Mouse (Mus musculus): Measurements from ENCODE around the gene Camta1.

Gene Camta1

GRCm38 (mm10) chr4:151240465-151240864 is 621.2 kb downstream of the Camta1 start:
- no peak for DNase-seq

- peak; percentile 31 for DNase-seq
Measured at GRCm38 (mm10) chr4:151238970-151239684, 622.5 kb downstream of the Camta1 start.

- DNase-seq, result no peak
Measured at GRCm38 (mm10) chr4:151237501-151237900, 624.2 kb downstream of the Camta1 start.

- DNase-seq, result peak; percentile 55
Measured at GRCm38 (mm10) chr4:151234981-151235380, 626.7 kb downstream of the Camta1 start.

GRCm38 (mm10) chr4:151232028-151232427 is 629.6 kb downstream of the Camta1 start:
- DNase-seq, result no peak

GRCm38 (mm10) chr4:151229073-151229472 is 632.6 kb downstream of the Camta1 start:
- DNase-seq, result no peak

- DNase-seq, result no peak
Measured at GRCm38 (mm10) chr4:151226496-151226895, 635.2 kb downstream of the Camta1 start.

GRCm38 (mm10) chr4:151224017-151224416 is 637.7 kb downstream of the Camta1 start:
- peak; percentile 85 for DNase-seq

GRCm38 (mm10) chr4:151223263-151223996 is 638.2 kb downstream of the Camta1 start:
- DNase-seq, result peak; percentile 48

GRCm38 (mm10) chr4:151222635-151223034 is 639.0 kb downstream of the Camta1 start:
- no peak for DNase-seq

GRCm38 (mm10) chr4:151216553-151217292 is 645.0 kb downstream of the Camta1 start:
- DNase-seq, result no peak

- no peak for DNase-seq
Measured at GRCm38 (mm10) chr4:151215866-151216265, 645.8 kb downstream of the Camta1 start.

GRCm38 (mm10) chr4:151215179-151215578 is 646.5 kb downstream of the Camta1 start:
- DNase-seq, result no peak

GRCm38 (mm10) chr4:151213475-151213874 is 648.2 kb downstream of the Camta1 start:
- no peak for DNase-seq

GRCm38 (mm10) chr4:151211992-151212391 is 649.7 kb downstream of the Camta1 start:
- DNase-seq, result no peak

GRCm38 (mm10) chr4:151207566-151207965 is 654.1 kb downstream of the Camta1 start:
- no peak for DNase-seq

- DNase-seq, result no peak
Measured at GRCm38 (mm10) chr4:151202891-151203290, 658.8 kb downstream of the Camta1 start.

- DNase-seq, result peak; percentile 85
Measured at GRCm38 (mm10) chr4:151200316-151200715, 661.4 kb downstream of the Camta1 start.

GRCm38 (mm10) chr4:151195126-151195525 is 666.5 kb downstream of the Camta1 start:
- DNase-seq, result no peak

- no peak for DNase-seq
Measured at GRCm38 (mm10) chr4:151194715-151195097, 667.0 kb downstream of the Camta1 start.

- DNase-seq, result no peak
Measured at GRCm38 (mm10) chr4:151194030-151194714, 667.5 kb downstream of the Camta1 start.

GRCm38 (mm10) chr4:151186447-151186846 is 675.2 kb downstream of the Camta1 start:
- no peak for DNase-seq

GRCm38 (mm10) chr4:151185750-151186149 is 675.9 kb downstream of the Camta1 start:
- DNase-seq, result no peak
